Mouse (Mus musculus): Measurements from ENCODE around the gene Cox6a1. TPM values are rescaled to one million over a fixed set of nuclear protein-coding genes. Genes with fewer than 3 reads are reported as not detected.
A peak's percentile ranks its signal among the peaks of the same experiment; 100 is the strongest.
"Not testable (repeated sequence)": the region's sequence is repeated elsewhere in the genome, so short reads cannot be mapped to it uniquely, and the experiment has no call there.

The Cox6a1 gene
- polyA plus RNA-seq (2015; fragmentation: Nextera tagmentation; extraction: Ambion mirVana) = 786 and 801 TPM in 2 replicates

DNA sequence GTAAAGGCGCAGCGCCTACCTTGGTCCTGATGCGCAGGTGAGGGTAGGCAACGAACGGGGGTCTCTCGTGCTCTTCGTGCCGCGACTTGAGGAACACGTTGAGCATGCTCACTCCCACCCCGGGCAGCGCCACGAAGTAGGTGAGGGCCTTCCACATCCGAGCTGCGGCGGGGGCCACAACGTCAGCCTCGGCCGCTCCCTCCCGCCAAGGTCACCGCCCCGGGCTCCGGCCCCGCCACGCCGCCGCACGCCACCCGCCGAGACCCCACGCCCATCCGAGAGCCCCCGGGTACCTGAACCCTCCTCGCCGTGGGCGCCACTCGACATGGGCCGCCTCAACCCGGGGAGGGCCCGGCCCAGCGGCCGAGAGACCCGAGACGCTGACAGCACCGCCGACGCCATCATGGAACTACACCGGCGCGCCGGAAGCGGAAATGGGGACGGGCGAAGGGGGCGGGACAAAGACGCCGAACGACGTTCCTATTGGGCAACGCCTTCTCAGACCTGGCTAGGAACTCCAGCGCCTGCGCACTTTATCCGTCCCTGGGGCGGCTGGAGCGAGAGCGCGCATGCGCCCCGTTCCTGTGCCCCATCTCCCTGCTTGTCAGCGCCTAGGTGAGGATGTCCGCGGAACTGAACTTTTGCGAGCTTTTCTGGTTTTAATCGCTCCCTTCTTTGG is at the start of gene Cox6a1:
Gene Cox6a1 (minus strand): TSS at position 436 of the 679 bp plus-strand sequence.
- Histone ChIP-seq H3K27ac (peak within 1 kb of the TSS; percentile 77), H3K4me1 (peaks cover 15% of the 10 kb centered on the region), H3K4me3 (peak within 1 kb of the TSS; percentile 93), H3K36me3 (peaks cover 27% of the 10 kb centered on the region), H3K9me3 (no peaks in the 10 kb centered on the region), H3K9ac (peak within 1 kb of the TSS; percentile 90), H3K4me2 (peak within 1 kb of the TSS; percentile 97), H3K27me3 (no peaks in the 10 kb centered on the region)
- WGBS = under 1% methylated on average over 73 of the region's 74 CpGs
- ATAC-seq (ENCODE audit: insufficient number of reproducible peaks, insufficient read depth, low FRiP score, low TSS enrichment, low read depth) = peak; percentile 93

- Histone ChIP-seq H3K4me1 (peaks cover 33% of the 10 kb centered on the region), H3K9me3 (no peaks in the 10 kb centered on the region), H3K36me3 (no peaks in the 10 kb centered on the region), H3K9ac (peak overlapping the region; percentile 84), H3K27ac (peak overlapping the region; percentile 81), H3K4me3 (peak overlapping the region; percentile 43), H3K27me3 (no peaks in the 10 kb centered on the region), H3K4me2 (peak overlapping the region; percentile 75)
- 3% methylated on average over 48 of the region's 48 CpGs for WGBS
- peak; percentile 53; the same call in 1 of the 2 replicates for ATAC-seq (ENCODE audit: insufficient number of reproducible peaks, insufficient read depth, low FRiP score, low TSS enrichment, low read depth)
Observed at GRCm38 (mm10) chr5:115397839-115398780, 49.3 kb upstream of the Cox6a1 start.

- Histone ChIP-seq H3K4me2 (no peak overlapping the region), H3K27ac (no peak overlapping the region), H3K4me1 (peaks cover 37% of the 10 kb centered on the region), H3K27me3 (no peaks in the 10 kb centered on the region), H3K36me3 (no peaks in the 10 kb centered on the region), H3K9ac (no peak overlapping the region), H3K4me3 (no peak overlapping the region), H3K9me3 (no peaks in the 10 kb centered on the region)
- ATAC-seq (ENCODE audit: insufficient number of reproducible peaks, insufficient read depth, low FRiP score, low TSS enrichment, low read depth) = no peak
- WGBS = 60% methylated on average over 11 of the region's 11 CpGs
Observed at GRCm38 (mm10) chr5:115396654-115397053, 47.9 kb upstream of the Cox6a1 start.

DNA sequence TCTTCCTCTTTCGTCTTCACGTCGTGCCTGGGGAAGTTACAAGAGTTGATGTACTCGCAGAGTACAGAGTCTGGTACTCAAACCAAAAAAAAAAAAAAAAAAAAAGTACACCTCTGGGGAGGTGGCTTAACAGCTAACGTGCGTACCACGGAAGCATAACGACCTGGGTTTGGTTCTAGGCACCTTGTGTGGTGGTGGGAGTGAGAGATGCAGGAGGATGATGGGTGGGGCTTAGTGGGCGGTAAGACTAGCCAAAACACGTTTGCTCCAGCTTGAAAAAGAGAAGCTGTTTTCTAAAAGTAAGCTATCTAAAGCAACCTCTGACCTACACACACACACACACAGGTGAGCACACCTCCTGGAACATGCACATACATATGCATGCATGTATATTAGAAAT is 46.1 kb upstream of the Cox6a1 start:
- ATAC-seq (ENCODE audit: insufficient number of reproducible peaks, insufficient read depth, low FRiP score, low TSS enrichment, low read depth) = no peak
- Histone ChIP-seq H3K4me1 (peaks cover 37% of the 10 kb centered on the region), H3K9me3 (no peaks in the 10 kb centered on the region), H3K36me3 (no peaks in the 10 kb centered on the region), H3K9ac (no peak overlapping the region), H3K4me3 (no peak overlapping the region), H3K27me3 (no peaks in the 10 kb centered on the region), H3K4me2 (peak overlapping the region; percentile 32), H3K27ac (no peak overlapping the region)
- 20% methylated on average over 10 of the region's 10 CpGs for WGBS

GRCm38 (mm10) chr5:115394223-115394622 is 45.4 kb upstream of the Cox6a1 start:
- peak overlapping the region; percentile 32 for H3K4me2 ChIP-seq
- no peaks in the 10 kb centered on the region for H3K36me3 ChIP-seq
- WGBS = 3% methylated on average over 8 of the region's 8 CpGs
- H3K27ac ChIP-seq = no peak overlapping the region
- no peak for ATAC-seq (ENCODE audit: insufficient number of reproducible peaks, insufficient read depth, low FRiP score, low TSS enrichment, low read depth)
- no peaks in the 10 kb centered on the region for H3K9me3 ChIP-seq
- H3K4me1 ChIP-seq = peaks cover 37% of the 10 kb centered on the region
- H3K27me3 ChIP-seq = no peaks in the 10 kb centered on the region
- no peak overlapping the region for H3K4me3 ChIP-seq
- no peak overlapping the region for H3K9ac ChIP-seq

GRCm38 (mm10) chr5:115392969-115393368 is 44.2 kb upstream of the Cox6a1 start:
- peak overlapping the region; percentile 79 for H3K27ac ChIP-seq

DNA sequence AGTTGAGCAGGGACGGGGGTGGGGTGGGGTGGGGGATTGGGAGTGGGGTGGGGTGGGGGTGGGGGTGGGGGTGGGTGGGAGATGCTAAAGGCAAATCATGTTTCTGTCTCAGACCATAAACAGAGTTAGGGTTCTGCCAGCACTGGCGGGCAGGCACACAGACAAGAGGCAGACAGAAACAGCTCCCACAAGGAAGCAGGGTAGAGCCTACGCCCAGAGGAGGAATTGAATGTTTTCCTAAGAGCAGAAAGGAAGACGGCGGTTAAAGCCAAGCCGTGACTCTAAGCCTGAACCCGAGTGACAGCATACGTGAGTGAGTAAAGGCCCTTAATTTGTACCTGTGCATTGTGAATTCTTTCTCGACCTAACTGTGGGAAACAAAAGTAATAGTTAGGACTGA is 43.2 kb upstream of the Cox6a1 start:
- WGBS = 21% methylated on average over 9 of the region's 9 CpGs
- peak overlapping the region; percentile 79 for H3K27ac ChIP-seq
- 0 out of 2 replicates have a peak, but pooled peaks have one; percentile 63 for ATAC-seq (ENCODE audit: insufficient number of reproducible peaks, insufficient read depth, low FRiP score, low TSS enrichment, low read depth)
- H3K36me3 ChIP-seq = no peaks in the 10 kb centered on the region
- peaks cover 23% of the 10 kb centered on the region for H3K4me1 ChIP-seq
- no peak overlapping the region for H3K4me3 ChIP-seq
- H3K9me3 ChIP-seq = no peaks in the 10 kb centered on the region
- no peak overlapping the region for H3K4me2 ChIP-seq
- H3K9ac ChIP-seq = no peak overlapping the region
- H3K27me3 ChIP-seq = no peaks in the 10 kb centered on the region

More at GRCm38 (mm10) chr5:115392969-115393368, 44.2 kb upstream of the Cox6a1 start:
- no peak overlapping the region for H3K4me3 ChIP-seq
- WGBS = 86% methylated on average over 1 of the region's 1 CpGs
- H3K9ac ChIP-seq = no peak overlapping the region
- H3K9me3 ChIP-seq = no peaks in the 10 kb centered on the region
- H3K36me3 ChIP-seq = no peaks in the 10 kb centered on the region
- H3K4me1 ChIP-seq = peaks cover 27% of the 10 kb centered on the region
- no peak overlapping the region for H3K4me2 ChIP-seq
- H3K27me3 ChIP-seq = no peaks in the 10 kb centered on the region
- no peak for ATAC-seq (ENCODE audit: insufficient number of reproducible peaks, insufficient read depth, low FRiP score, low TSS enrichment, low read depth)

DNA sequence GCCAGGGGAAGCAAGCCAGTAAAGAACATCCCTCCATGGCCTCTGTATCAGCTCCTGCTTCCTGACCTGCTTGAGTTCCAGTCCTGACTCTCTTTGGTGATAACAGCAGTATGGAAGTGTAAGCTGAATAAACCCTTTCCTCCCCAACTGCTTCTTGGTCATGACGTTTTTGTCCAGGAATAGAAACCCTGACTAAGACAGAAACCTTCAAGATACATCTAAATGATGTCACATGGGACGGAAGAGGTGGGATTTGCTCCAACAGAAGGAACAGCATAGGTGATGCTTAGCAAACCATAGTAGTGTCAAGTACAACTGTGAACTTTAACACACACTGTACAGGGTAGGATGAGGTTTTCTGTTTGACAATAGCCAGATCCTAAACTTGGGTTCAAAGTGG is 30.1 kb upstream of the Cox6a1 start:
- H3K27ac ChIP-seq; H3K9me3 ChIP-seq; H3K9ac ChIP-seq; H3K27me3 ChIP-seq; H3K4me3 ChIP-seq; H3K4me1 ChIP-seq; H3K4me2 ChIP-seq; H3K36me3 ChIP-seq; ATAC-seq (ENCODE audit: insufficient number of reproducible peaks, insufficient read depth, low FRiP score, low TSS enrichment, low read depth): not testable (repeated sequence)
- WGBS = 76% methylated on average over 2 of the region's 2 CpGs

DNA sequence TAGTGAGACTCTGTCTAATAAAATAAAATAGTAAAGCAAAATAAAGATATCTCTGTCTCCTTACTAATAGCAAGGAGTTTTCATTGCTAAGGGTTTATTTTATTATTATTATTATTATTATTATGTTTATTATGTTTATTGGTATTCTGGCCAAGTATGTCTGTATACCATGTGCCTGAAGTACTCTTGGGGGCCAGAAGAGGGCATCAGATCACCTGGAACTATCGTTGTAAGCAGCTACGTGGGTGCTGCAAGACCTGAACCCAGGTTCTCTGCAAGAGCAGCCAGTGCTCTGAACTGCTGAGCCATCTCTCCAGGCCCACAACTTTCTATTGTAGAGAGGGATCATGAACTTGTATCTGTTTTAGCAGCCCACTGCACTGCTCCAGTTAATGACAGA is 26.7 kb upstream of the Cox6a1 start:
- Histone ChIP-seq H3K4me3 (no peak overlapping the region), H3K9ac (no peak overlapping the region), H3K9me3 (no peaks in the 10 kb centered on the region), H3K27me3 (no peaks in the 10 kb centered on the region), H3K27ac (no peak overlapping the region), H3K36me3 (no peaks in the 10 kb centered on the region), H3K4me1 (peaks cover 4% of the 10 kb centered on the region; the same call in 1 of the 2 replicates), H3K4me2 (no peak overlapping the region)
- 81% methylated on average over 2 of the region's 2 CpGs for WGBS
- no peak for ATAC-seq (ENCODE audit: insufficient number of reproducible peaks, insufficient read depth, low FRiP score, low TSS enrichment, low read depth)

- Histone ChIP-seq H3K9ac (peak overlapping the region; percentile 70), H3K36me3 (no peaks in the 10 kb centered on the region), H3K4me1 (peaks cover 4% of the 10 kb centered on the region; the same call in 1 of the 2 replicates), H3K27ac (no peak overlapping the region), H3K4me2 (peak overlapping the region; percentile 69), H3K9me3 (no peaks in the 10 kb centered on the region), H3K4me3 (peak overlapping the region; percentile 39), H3K27me3 (no peaks in the 10 kb centered on the region)
- no peak for ATAC-seq (ENCODE audit: insufficient number of reproducible peaks, insufficient read depth, low FRiP score, low TSS enrichment, low read depth)
- 17% methylated on average over 11 of the region's 11 CpGs for WGBS
Observed at GRCm38 (mm10) chr5:115374204-115374820, 25.5 kb upstream of the Cox6a1 start.

- peak overlapping the region; percentile 69 for H3K4me2 ChIP-seq
- H3K27ac ChIP-seq = no peak overlapping the region
- H3K9me3 ChIP-seq = no peaks in the 10 kb centered on the region
- H3K4me3 ChIP-seq = peak overlapping the region; percentile 39
- H3K27me3 ChIP-seq = no peaks in the 10 kb centered on the region
- peak overlapping the region; percentile 70 for H3K9ac ChIP-seq
- 23% methylated on average over 26 of the region's 26 CpGs for WGBS
- H3K4me1 ChIP-seq = peaks cover 4% of the 10 kb centered on the region; the same call in 1 of the 2 replicates
- no peaks in the 10 kb centered on the region for H3K36me3 ChIP-seq
- no peak for ATAC-seq (ENCODE audit: insufficient number of reproducible peaks, insufficient read depth, low FRiP score, low TSS enrichment, low read depth)
Observed at GRCm38 (mm10) chr5:115373441-115374203, 24.8 kb upstream of the Cox6a1 start.

Measured in embryonic facial prominence, embryonic 13.5 days (tissue).